In the genomic region with DNA sequence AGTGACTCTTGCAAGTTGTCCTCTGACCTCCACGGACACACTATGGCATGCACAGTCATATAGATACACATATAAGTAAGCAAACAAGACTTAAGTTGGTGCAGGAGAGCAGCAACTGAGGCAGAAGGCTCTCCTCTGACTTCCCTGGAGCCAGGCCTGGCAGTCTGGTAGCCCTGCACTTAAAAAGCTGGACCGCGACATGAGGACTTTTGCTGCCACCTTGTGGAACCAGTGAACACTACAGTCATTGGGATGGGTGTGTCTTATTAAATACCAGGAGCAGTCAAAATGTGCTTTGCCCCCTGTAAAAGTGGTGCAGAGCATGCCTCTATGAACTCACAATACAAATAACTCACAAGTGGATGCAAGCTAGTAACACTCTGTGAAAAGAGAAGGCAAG, we compare ENCODE assay signal across 8 mouse cellular contexts. TPM values are rescaled to one million over a fixed set of nuclear protein-coding genes. Genes with fewer than 3 reads are reported as not detected.
A peak's percentile ranks its signal among the peaks of the same experiment; 100 is the strongest.
DNase-seq lines count a peak whose midpoint lies in the region; ATAC-seq and TF ChIP-seq lines count a peak whose summit lies in the region.

No protein-coding gene starts in this region.

- 0% methylated on average over 3 of the region's 3 CpGs for WGBS in hindbrain, postnatal 0 days

- peak; percentile 97 for TF ChIP-seq CTCF in hindbrain, postnatal 0 days (IDR thresholded peaks at IDR 0.05; ENCODE audit: low read depth)

- H3K4me2 ChIP-seq in hindbrain, postnatal 0 days (ENCODE audit: low read depth, low read length), result no peak overlapping the region

- no peak overlapping the region for H3K4me3 ChIP-seq in hindbrain, postnatal 0 days (ENCODE audit: low read length)

- no peaks in the 10 kb centered on the region for H3K9me3 ChIP-seq in hindbrain, postnatal 0 days (ENCODE audit: low read length)

- H3K4me1 ChIP-seq in hindbrain, postnatal 0 days (ENCODE audit: insufficient read depth, low read length), result no peaks in the 10 kb centered on the region

- no peak overlapping the region for H3K9ac ChIP-seq in hindbrain, postnatal 0 days (replicated peaks; ENCODE audit: low read length)

- H3K27ac ChIP-seq in hindbrain, postnatal 0 days, result no peak overlapping the region

- DNase-seq in T-cell, adult 2 months (ENCODE audit: low spot score), result peak; percentile 72
- peak; percentile 85 for DNase-seq in cerebellum, adult 8-10 months
- DNase-seq in frontal cortex, adult 2 months (ENCODE audit: extremely low spot score in 1 of 2, low spot score in 1 of 2), result peak; percentile 74 to 93
- peak; percentile 96 for DNase-seq in hindbrain, postnatal 0 days (ENCODE audit: low spot score)
- peak; percentile 70 to 82 for DNase-seq in left cerebral cortex, adult 8-10 months (ENCODE audit: low spot score in 2 of 2)
- peak; percentile 87 to 90 for DNase-seq in right cerebral cortex, postnatal 10 days (ENCODE audit: low spot score in 2 of 2)
- DNase-seq in urinary bladder, postnatal 4 days (ENCODE audit: low spot score in 2 of 2), result peak; percentile 75 to 78

- H3K27me3 ChIP-seq in hindbrain, postnatal 0 days (ENCODE audit: insufficient read depth, low read length), result no peaks in the 10 kb centered on the region

- H3K36me3 ChIP-seq in hindbrain, postnatal 0 days (ENCODE audit: insufficient read depth, low read length), result peaks cover 10% of the 10 kb centered on the region; the same call in 1 of the 2 replicates

- ATAC-seq in hindbrain, postnatal 0 days, result peak; percentile 67
- ATAC-seq in megakaryocyte-erythroid progenitor cell, adult 5-6 weeks (replicated peaks; ENCODE audit: low FRiP score, low TSS enrichment, poor library complexity, severe bottlenecking), result peak; percentile 73

RNA-seq across cellular contexts. Expression of gene Parp16, which starts 6.6 kb away (rescaled TPM):
- 3.9 TPM in 2 replicates for polyA plus RNA-seq in frontal cortex, adult 2 months (2012; rRNA removed)
- total RNA-seq in hindbrain, postnatal 0 days (2014; rRNA removed), result 2.6 and 6.7 TPM in 2 replicates
- 5.9 and 6.3 TPM in 2 replicates for polyA plus RNA-seq in hindbrain, postnatal 0 days (2015; fragmentation: Nextera tagmentation; extraction: Ambion mirVana)
- total RNA-seq in left cerebral cortex, adult 8-10 months (2022), result 1 to 10 TPM; 3.4 to 4.8 (median 4.0) TPM
- total RNA-seq in megakaryocyte-erythroid progenitor cell, adult 5-6 weeks (2014; fragmentation: Nextera tagmentation), result 4.9 and 8.3 TPM in 2 replicates
- total RNA-seq in megakaryocyte-erythroid progenitor cell, adult 5-6 weeks (2017), result 0.30 and 6.7 TPM in 2 replicates

RNA-seq across cellular contexts. Expression of gene Igdcc3, which starts 47.6 kb away (rescaled TPM):
- 2.6 and 3.1 TPM in 2 replicates for polyA plus RNA-seq in frontal cortex, adult 2 months (2012; rRNA removed)
- total RNA-seq in hindbrain, postnatal 0 days (2014; rRNA removed), result 2.3 and 6.3 TPM in 2 replicates
- 5.2 and 6.2 TPM in 2 replicates for polyA plus RNA-seq in hindbrain, postnatal 0 days (2015; fragmentation: Nextera tagmentation; extraction: Ambion mirVana)
- total RNA-seq in left cerebral cortex, adult 8-10 months (2022), result 1 to 10 TPM; 1.2 to 2.1 (median 1.2) TPM
- not detected in 2 replicates for total RNA-seq in megakaryocyte-erythroid progenitor cell, adult 5-6 weeks (2014; fragmentation: Nextera tagmentation)
- not detected in 2 replicates for total RNA-seq in megakaryocyte-erythroid progenitor cell, adult 5-6 weeks (2017)
